Mouse (Mus musculus) liver, adult (tissue): ENCODE measurements around the gene Sbp.

Source experiments
- GATA4 ChIP-seq: IDR thresholded peaks from 2 replicates; pipeline ENCODE4 v1.6.1; 2014; ENCODE audit warnings: mild to moderate bottlenecking, low read length; ENCODE audit not compliant: insufficient replicate concordance

The Sbp gene

GRCm38 (mm10) chr17:23979471-23979870 lies 38.0 kb downstream of the Sbp start:
- TF ChIP-seq GATA4, result no peak

GRCm38 (mm10) chr17:23980297-23980909 lies 38.9 kb downstream of the Sbp start, which contains the start of gene Prss30:
Gene Prss30 (minus strand): TSS chr17:23980566.
- no peak for TF ChIP-seq GATA4

- TF ChIP-seq GATA4, result no peak
Observed at GRCm38 (mm10) chr17:23982912-23983311, 41.4 kb downstream of the Sbp start.

- no peak for TF ChIP-seq GATA4
Observed at GRCm38 (mm10) chr17:23984989-23985388, 43.5 kb downstream of the Sbp start.

GRCm38 (mm10) chr17:23989802-23990201 lies 48.3 kb downstream of the Sbp start:
- no peak for TF ChIP-seq GATA4

- no peak for TF ChIP-seq GATA4
Observed at GRCm38 (mm10) chr17:23992789-23993553, 51.5 kb downstream of the Sbp start.

- no peak for TF ChIP-seq GATA4
Observed at GRCm38 (mm10) chr17:23993559-23994428, 52.3 kb downstream of the Sbp start.

- TF ChIP-seq GATA4, result no peak
Observed at GRCm38 (mm10) chr17:23994667-23995066, 53.2 kb downstream of the Sbp start.
